15 mouse cellular contexts compared by ENCODE assay signal in the genomic region with DNA sequence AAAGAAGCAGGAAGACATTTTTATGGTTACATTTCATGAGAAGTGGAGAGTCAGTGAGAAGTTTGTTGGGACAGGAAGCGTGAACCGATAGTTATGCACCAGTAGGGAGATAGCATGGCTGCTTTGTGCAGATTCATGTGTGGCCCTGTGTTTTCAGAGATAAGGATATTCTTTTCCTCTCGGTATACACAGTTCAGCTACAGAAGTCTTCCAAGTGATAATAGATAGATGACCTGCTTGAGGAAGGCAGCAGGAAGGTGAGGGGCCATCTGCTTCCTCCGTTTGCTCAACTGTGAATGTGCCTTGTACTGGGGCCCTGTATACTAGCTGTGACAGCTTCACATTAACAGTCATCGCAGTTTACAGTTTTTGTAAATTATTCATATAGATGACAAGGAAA.
A peak's percentile ranks its signal among the peaks of the same experiment; 100 is the strongest.
DNase-seq lines count a peak whose midpoint lies in the region; ATAC-seq and TF ChIP-seq lines count a peak whose summit lies in the region.
"Had no signal": no experiment of that assay in that cellular context is flagged by ENCODE, and none has a peak within 500 bp of the region (broad histone marks: within the 10 kb centered on the region; RNA-seq: fewer than 3 reads in every experiment).

No protein-coding gene starts in this region.

- no peaks in the 10 kb centered on the region for H3K36me3 ChIP-seq in heart, embryonic 12.5 days
- H3K36me3 ChIP-seq in liver, embryonic 11.5 days (ENCODE audit: control insufficient read depth, insufficient read depth, low read length), result no peaks in the 10 kb centered on the region
- no peaks in the 10 kb centered on the region for H3K36me3 ChIP-seq in forebrain, embryonic 14.5 days (ENCODE audit: control insufficient read depth, insufficient read depth, low read length)
- H3K36me3 ChIP-seq: limb, embryonic 12.5 days; midbrain, embryonic 15.5 days; neural tube, embryonic 15.5 days had no signal

- H3K4me2 ChIP-seq in heart, embryonic 12.5 days, result no peak overlapping the region
- H3K4me2 ChIP-seq in liver, embryonic 11.5 days, result peak overlapping the region; percentile 31
- no peak overlapping the region for H3K4me2 ChIP-seq in forebrain, embryonic 14.5 days (ENCODE audit: low read length)
- H3K4me2 ChIP-seq: limb, embryonic 12.5 days; midbrain, embryonic 15.5 days; neural tube, embryonic 15.5 days had no signal

- no peaks in the 10 kb centered on the region for H3K27me3 ChIP-seq in heart, embryonic 12.5 days (replicated peaks)
- no peaks in the 10 kb centered on the region for H3K27me3 ChIP-seq in liver, embryonic 11.5 days (replicated peaks; ENCODE audit: control insufficient read depth, insufficient read depth, low read length)
- no peaks in the 10 kb centered on the region for H3K27me3 ChIP-seq in forebrain, embryonic 14.5 days (replicated peaks; ENCODE audit: control insufficient read depth, insufficient read depth, low read length)
- H3K27me3 ChIP-seq: limb, embryonic 12.5 days; midbrain, embryonic 15.5 days; neural tube, embryonic 15.5 days had no signal

- H3K4me3 ChIP-seq in heart, embryonic 12.5 days, result no peak overlapping the region
- no peak overlapping the region for H3K4me3 ChIP-seq in lung, adult 2 months (replicated peaks; ENCODE audit: extremely low read depth, low read depth, low read length)
- H3K4me3 ChIP-seq in liver, embryonic 11.5 days (ENCODE audit: low read depth, low read length), result no peak overlapping the region
- no peak overlapping the region for H3K4me3 ChIP-seq in forebrain, embryonic 14.5 days (ENCODE audit: low read depth, low read length)
- H3K4me3 ChIP-seq: limb, embryonic 12.5 days; midbrain, embryonic 15.5 days; neural tube, embryonic 15.5 days had no signal

- no peak overlapping the region for H3K9ac ChIP-seq in heart, embryonic 12.5 days
- no peak overlapping the region for H3K9ac ChIP-seq in liver, embryonic 11.5 days (ENCODE audit: low read depth, low read length)
- no peak overlapping the region for H3K9ac ChIP-seq in forebrain, embryonic 14.5 days (ENCODE audit: low read length)
- H3K9ac ChIP-seq: limb, embryonic 12.5 days; midbrain, embryonic 15.5 days; neural tube, embryonic 15.5 days had no signal

- H3K9me3 ChIP-seq in heart, embryonic 12.5 days (replicated peaks), result no peaks in the 10 kb centered on the region
- no peaks in the 10 kb centered on the region for H3K9me3 ChIP-seq in liver, embryonic 11.5 days (ENCODE audit: control insufficient read depth, low read length)
- no peaks in the 10 kb centered on the region for H3K9me3 ChIP-seq in forebrain, embryonic 14.5 days (replicated peaks; ENCODE audit: control insufficient read depth, low read length)
- H3K9me3 ChIP-seq: limb, embryonic 12.5 days; midbrain, embryonic 15.5 days; neural tube, embryonic 15.5 days had no signal

- H3K27ac ChIP-seq in heart, embryonic 12.5 days (ENCODE audit: poor library complexity, severe bottlenecking), result peak overlapping the region; percentile 23; the same call in 1 of the 2 replicates
- peak overlapping the region; percentile 66 for H3K27ac ChIP-seq in liver, embryonic 11.5 days (ENCODE audit: low read depth, low read length)
- H3K27ac ChIP-seq in forebrain, embryonic 14.5 days (ENCODE audit: low read depth, low read length), result no peak overlapping the region
- H3K27ac ChIP-seq: limb, embryonic 12.5 days; midbrain, embryonic 15.5 days; neural tube, embryonic 15.5 days had no signal

- H3K4me1 ChIP-seq in heart, embryonic 12.5 days (replicated peaks), result peaks cover 13% of the 10 kb centered on the region
- no peaks in the 10 kb centered on the region for H3K4me1 ChIP-seq in lung, adult 2 months (ENCODE audit: control insufficient read depth, insufficient read depth, low read length)
- H3K4me1 ChIP-seq in liver, embryonic 11.5 days (replicated peaks; ENCODE audit: control insufficient read depth, insufficient read depth, low read length), result peaks cover 5% of the 10 kb centered on the region
- no peaks in the 10 kb centered on the region; the same call in 1 of the 2 replicates for H3K4me1 ChIP-seq in forebrain, embryonic 14.5 days (ENCODE audit: control insufficient read depth, insufficient read depth, low read length)
- H3K4me1 ChIP-seq: limb, embryonic 12.5 days; neural tube, embryonic 15.5 days had no signal

- DNase-seq in heart, adult 11 months, result no peak
- DNase-seq in lung, postnatal 10 days, result peak; percentile 3
- no peak for DNase-seq in lung, adult 2 months
- DNase-seq in liver, embryonic 11.5 days (ENCODE audit: low spot score), result peak; percentile 37
- DNase-seq in yolk sac, embryonic 10.5 days (ENCODE audit: low spot score), result peak; percentile 19
- no peak for DNase-seq in neural tube, embryonic 10.5 days (ENCODE audit: extremely low spot score, low spot score)
- no peak for DNase-seq in forebrain, embryonic 14.5 days (ENCODE audit: low spot score)
- DNase-seq: B cell, adult 2 months; embryo, embryonic 11 days; gastrocnemius, postnatal 10 days; right cerebral cortex, postnatal 14 days had no signal

- peak; percentile 98 for ATAC-seq in heart, embryonic 12.5 days (ENCODE audit: insufficient number of reproducible peaks, low FRiP score)
- ATAC-seq in liver, embryonic 11.5 days (replicated peaks; ENCODE audit: low FRiP score), result peak; percentile 100
- no peak for ATAC-seq in forebrain, embryonic 14.5 days
- ATAC-seq: midbrain, embryonic 15.5 days had no signal

- TF ChIP-seq POLR2A in lung, adult 2 months (IDR thresholded peaks at IDR 0.05; ENCODE audit: borderline replicate concordance, extremely low read depth, low read depth, low read length), result no peak

- TF ChIP-seq CTCF in lung, adult 2 months (IDR thresholded peaks at IDR 0.05; ENCODE audit: insufficient read depth, low read length), result no peak

- 33% methylated on average over 5 of the region's 5 CpGs for WGBS in heart, embryonic 12.5 days
- 33% methylated on average over 5 of the region's 5 CpGs for WGBS in lung, adult 2 months
- 21% methylated on average over 5 of the region's 5 CpGs for WGBS in liver, embryonic 11.5 days
- 86% methylated on average over 5 of the region's 5 CpGs for WGBS in forebrain, embryonic 14.5 days

Comparison
In these comparisons a context has a peak if more than half of its experiments do, and no peak if none do; other contexts are left out.
1. DNase-seq: peak in lung, postnatal 10 days (single experiment), liver, embryonic 11.5 days (single experiment) and yolk sac, embryonic 10.5 days (single experiment); none in heart, adult 11 months (single experiment), lung, adult 2 months (single experiment), neural tube, embryonic 10.5 days (single experiment) and forebrain, embryonic 14.5 days (single experiment).